Mouse (Mus musculus) c-Kit-negative CD71-positive TER-119-positive erythroid progenitor cells, embryonic 14.5 days (primary cell): ENCODE results near the gene Mcm8.

ENCODE experiments used
- DNase-seq: peaks from one replicate; pipeline ENCODE4 v3.0.0-alpha.2; 2013; ENCODE audit warnings: low read depth, low spot score

Mcm8 gene

DNA sequence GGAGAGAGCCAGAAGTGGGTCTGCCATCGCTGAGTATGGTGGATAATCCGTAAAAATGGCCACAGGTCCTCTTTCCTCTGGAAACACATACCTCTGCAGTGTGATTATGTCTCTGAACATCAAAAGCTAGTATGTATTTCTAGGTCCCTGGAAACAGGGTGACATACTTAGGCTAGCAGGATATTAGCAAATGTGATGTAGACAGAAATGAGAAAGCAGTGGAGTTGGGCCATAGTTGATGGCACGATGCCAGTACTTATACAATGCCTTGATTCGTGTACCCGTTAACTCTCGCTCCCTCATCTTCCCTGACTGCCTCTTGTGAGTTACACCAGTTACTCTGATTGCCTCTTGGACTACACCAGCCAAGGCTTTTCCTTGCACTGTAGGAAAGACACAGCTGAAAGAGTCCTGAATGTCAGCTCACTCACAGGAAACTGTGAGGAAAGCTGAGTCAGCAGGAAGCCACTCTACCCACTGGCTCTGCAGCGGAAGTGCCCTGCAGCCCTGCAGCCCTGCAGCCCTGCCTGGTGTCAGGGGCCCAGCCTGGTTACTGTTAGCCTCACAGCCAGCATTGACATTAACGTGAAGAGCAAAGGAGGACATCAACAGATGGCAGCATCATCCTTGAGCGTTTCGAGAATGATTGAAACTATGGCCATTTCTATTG lies 57.9 kb downstream of the Mcm8 start:
- no peak for DNase-seq

DNA sequence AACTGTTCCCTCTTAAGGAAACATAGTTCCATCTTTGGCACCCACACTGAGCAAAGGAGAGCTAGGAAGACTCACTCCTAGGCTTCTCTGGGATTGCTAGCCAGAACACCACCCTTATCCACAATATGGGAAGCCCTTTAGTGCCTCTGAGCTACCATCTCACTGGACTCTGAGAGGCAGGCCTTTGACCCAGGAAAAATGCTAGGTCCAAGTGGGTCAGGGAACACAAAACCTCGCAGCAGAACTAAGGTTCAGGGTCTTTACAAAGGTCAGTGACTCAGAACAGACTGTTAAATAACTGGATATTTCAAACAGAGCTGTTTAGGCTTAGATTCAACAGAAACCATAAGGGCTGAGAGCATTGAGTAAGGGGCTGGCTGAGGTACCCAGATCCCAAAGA lies 61.0 kb downstream of the Mcm8 start:
- DNase-seq = no peak

DNA sequence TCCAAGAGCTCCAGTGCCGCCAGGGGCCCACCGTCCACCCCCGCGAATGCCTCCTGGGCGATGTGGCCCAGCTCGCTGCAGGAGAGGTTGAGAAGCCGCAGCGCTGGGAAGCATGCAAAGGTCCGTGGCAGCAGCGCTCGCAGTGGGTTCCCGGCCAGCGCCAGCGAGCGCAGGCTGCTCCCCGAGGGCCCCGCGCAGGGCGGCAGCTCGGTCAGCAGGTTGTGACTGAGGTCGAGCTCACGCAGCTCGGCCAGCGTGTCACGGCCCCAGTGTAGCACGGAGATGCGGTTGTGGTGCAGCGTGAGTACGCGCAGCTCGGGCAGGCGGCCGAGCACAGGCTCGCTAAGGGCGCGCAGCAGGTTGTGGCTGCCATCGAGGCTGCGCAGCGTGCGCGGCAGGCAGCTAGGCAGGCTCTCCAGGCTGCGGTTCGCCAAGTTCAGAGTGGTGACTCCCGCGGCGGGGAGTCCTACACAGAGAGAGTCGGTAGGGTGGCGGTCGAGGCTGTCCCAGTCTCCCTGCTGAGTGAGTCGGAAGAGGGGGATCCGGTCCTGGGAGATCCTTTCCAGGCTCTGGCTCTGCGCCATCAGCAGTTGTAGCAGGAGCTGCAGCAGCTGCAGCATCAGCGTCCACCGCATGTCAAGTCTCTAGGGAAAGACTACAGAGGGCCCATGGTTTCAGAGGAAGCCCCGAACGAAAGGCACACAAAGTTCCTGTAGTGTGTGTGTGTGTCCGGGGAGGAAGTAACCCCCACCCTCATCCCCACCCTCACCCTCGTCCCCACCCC lies 63.5 kb downstream of the Mcm8 start:
- DNase-seq = no peak

DNA sequence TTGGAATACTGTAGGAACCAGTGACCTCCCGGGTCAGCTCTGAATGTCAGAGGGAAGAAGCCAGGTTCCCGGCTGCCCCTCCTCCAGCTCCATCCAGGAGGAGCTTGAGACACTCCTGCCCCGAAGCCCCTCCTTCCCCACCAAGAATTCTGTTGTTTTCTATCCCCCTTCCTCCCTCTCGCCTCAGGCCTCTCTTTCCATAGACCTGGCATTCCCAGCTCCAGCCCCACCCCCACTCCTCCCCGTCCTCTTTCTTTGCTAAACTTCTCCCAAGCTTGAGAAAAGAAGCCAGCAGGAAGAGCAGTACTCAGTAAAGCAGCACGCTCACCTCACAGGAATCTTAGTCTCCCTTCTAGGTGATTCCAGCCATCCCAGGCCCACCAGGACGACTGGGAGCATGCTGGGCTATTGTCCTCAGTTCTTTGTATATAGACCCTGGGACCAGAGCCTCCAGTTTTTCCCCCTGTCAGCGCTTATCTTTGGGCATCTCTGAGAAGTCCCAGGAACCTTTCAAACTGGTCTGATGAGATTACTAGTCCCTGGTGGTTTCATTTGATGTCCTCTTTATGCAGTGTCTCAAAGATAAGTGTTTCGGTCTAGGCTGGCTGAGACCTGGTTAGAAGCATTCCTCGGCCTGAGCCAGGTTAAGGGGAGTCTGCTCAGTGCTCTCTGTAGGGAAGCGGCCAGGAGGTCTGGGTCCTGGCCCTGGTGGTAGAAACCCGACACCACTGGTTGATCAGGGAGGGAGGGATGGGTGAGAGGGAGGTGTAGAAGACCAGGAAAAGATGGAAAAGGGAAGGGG lies 65.1 kb downstream of the Mcm8 start, which contains the start of gene Lrrn4:
Lrrn4 (minus strand) TSS at position 48 of the 802 bp plus-strand sequence.
- no peak for DNase-seq

DNA sequence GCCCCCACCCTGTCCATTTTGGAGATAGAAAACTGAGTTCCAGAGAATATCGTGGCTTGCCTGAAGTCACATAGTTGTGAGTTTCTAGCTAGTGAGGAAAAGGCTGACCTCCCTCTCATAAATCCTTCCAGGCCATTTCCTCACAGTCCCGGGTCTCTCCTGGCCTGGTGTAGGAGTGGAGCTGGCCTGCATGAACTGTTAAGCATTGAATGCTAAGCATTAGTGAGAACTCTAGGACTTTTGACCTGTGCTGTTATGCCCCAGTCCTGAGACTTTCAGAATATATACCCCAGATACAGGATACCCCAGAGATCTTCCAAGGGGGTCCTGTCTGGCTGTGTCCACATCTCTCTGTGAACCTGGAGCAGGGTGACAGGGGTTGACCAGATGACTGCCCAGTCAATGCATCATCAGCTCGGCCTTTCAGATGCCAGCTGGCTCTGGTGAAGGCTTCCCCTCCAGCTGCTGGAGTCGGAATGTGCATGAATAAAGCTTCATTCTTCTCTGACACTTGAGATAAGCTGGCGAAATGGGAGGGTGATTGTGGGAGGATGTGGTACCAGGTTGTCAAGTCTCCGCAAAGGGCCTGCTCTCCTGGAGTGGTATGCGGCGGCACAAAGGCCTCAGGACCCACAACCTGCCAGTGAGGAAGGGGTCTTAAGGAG lies 68.5 kb downstream of the Mcm8 start:
- no peak for DNase-seq

DNA sequence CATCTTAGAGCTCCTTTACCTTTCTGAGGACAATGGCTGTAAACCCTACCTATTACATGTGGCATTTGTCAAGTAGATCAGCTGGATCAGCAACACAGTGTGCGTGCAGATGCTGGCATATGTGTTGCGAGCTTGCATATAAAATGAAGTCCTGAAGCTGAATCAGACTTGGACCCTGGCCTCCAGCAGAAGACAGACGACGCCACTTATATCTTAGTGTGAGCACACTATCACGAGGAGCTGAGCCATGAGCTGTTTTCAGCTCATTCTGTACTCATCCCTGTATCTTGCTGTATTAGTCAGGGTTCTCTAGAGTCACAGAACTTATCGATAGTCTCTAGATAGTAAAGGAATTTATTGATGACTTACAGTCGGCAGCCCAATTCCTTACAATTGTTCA lies 69.4 kb downstream of the Mcm8 start:
- no peak for DNase-seq
